Mouse (Mus musculus): Measurements from ENCODE around the gene Hecw2. TPM values are rescaled to one million over a fixed set of nuclear protein-coding genes. Genes with fewer than 3 reads are reported as not detected.

Hecw2 gene
- total and polyA plus RNA-seq, 2 experiments from 2014 or later: 6.2 to 22.2 TPM

DNA sequence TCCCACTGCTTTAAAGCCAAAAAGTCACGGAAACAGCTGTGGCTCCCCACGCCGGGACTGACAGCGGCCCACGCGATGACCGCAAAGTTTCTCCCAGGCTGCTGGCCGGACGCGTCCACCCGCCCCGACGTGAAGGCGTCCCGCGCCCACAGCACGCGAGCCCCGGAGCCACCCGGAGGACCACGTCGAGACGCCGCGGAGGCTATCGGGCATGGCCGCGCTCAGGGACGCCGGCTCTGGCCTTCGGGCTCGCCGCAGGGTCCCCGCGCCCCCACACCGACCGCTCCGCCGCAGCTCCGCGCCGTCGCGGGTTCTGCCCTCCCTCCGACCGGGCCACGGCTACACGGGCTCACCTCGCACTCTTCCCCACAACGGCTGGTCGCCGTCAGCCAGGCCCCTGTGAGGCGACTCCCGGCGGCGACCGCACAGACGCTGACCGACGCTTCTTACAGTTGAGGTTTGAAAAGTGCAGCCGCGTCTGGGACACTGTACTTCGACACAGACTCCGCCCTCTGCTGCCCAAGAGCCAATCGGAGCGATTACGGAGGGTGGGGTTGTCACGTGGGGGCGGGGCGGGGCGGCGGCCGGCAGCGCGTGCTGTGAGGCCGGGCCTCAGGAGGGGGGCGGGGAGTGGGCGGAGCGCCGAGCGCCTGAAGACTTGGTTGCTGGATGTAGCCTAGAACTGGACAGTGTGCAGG, 410.1 kb downstream of the Hecw2 start, which contains the start of gene Stk17b:
Stk17b (minus strand) TSS at position 504 of the 698 bp plus-strand sequence.
- H3K9ac ChIP-seq (replicated peaks; ENCODE audit: low read length, poor library complexity, severe bottlenecking): peak within 1 kb of the TSS; percentile 57
- H3K4me3 ChIP-seq (ENCODE audit: low read depth, low read length): peak within 1 kb of the TSS; percentile 71
- ATAC-seq (ENCODE audit: low FRiP score): peak; percentile 95
- H3K27ac ChIP-seq (ENCODE audit: low read depth, low read length): no peak within 1 kb of the TSS
- no peaks in the 10 kb centered on the region for H3K9me3 ChIP-seq (ENCODE audit: low read length)
- under 1% methylated on average over 66 of the region's 81 CpGs for WGBS
- peak within 1 kb of the TSS; percentile 87 for H3K4me2 ChIP-seq (ENCODE audit: low read depth, low read length, poor library complexity, severe bottlenecking)
- TF ChIP-seq CTCF (IDR thresholded peaks at IDR 0.05): no peak
- DNase-seq (ENCODE audit: low spot score): peak; percentile 89
- H3K4me1 ChIP-seq (ENCODE audit: insufficient read depth, low read length): no peaks in the 10 kb centered on the region
- H3K36me3 ChIP-seq (ENCODE audit: insufficient read depth, low read length): no peaks in the 10 kb centered on the region
- H3K27me3 ChIP-seq (ENCODE audit: insufficient read depth, low read length): no peaks in the 10 kb centered on the region

DNA sequence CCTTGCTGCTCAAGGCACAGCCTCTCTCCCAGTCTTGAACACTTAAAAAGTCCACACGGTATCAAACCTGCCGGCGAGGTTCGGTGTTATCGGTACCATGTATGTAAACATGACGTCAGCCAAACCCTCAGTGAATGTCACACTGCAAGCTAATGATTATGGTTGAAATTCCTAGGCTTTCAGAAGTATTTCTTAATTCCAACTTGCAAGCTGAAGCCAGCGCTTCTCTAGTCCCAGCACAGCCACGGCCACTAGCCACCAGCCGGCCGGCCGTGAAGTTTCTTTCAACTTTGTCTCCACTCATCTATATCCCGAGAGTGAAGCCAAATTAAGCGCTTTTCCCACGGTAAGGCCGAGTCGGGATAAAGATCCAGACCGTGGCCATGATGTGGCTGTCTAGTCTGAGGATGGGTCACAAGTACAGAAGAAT, 410.7 kb downstream of the Hecw2 start:
- Histone ChIP-seq H3K4me2 (ENCODE audit: low read depth, low read length, poor library complexity, severe bottlenecking) (peak overlapping the region; percentile 87), H3K36me3 (ENCODE audit: insufficient read depth, low read length) (no peaks in the 10 kb centered on the region), H3K4me1 (ENCODE audit: insufficient read depth, low read length) (no peaks in the 10 kb centered on the region), H3K9me3 (ENCODE audit: low read length) (no peaks in the 10 kb centered on the region), H3K9ac (replicated peaks; ENCODE audit: low read length, poor library complexity, severe bottlenecking) (peak overlapping the region; percentile 57; the same call in 1 of the 2 replicates), H3K27ac (ENCODE audit: low read depth, low read length) (no peak overlapping the region), H3K4me3 (ENCODE audit: low read depth, low read length) (peak overlapping the region; percentile 71), H3K27me3 (ENCODE audit: insufficient read depth, low read length) (no peaks in the 10 kb centered on the region)
- peak; percentile 9 for DNase-seq (ENCODE audit: low spot score)
- TF ChIP-seq CTCF (IDR thresholded peaks at IDR 0.05): no peak
- peak; percentile 29 for ATAC-seq (ENCODE audit: low FRiP score)
- WGBS: 0% methylated on average over 17 of the region's 17 CpGs

DNA sequence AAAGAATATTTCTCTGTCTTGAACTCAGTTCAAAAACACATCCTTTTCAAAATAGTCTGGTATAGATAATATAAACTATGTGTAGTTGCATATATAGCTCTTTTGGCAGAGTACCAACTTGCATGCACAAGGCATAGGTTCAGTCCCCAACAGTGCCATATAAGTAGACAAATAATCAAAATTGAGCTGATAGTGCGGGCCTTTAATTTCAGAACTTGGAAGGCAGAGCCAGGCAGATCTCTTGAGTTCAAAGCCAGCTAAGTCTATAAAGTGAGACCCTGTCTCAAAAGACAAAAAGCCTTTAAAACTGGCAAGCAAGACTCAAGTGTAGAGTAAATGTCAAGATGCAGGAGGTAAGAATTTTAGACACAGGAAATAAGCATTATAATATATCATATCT, 412.0 kb downstream of the Hecw2 start:
- no peaks in the 10 kb centered on the region for H3K9me3 ChIP-seq (ENCODE audit: low read length)
- WGBS: 100% methylated on average over 1 of the region's 1 CpGs
- TF ChIP-seq CTCF (IDR thresholded peaks at IDR 0.05): no peak

DNA sequence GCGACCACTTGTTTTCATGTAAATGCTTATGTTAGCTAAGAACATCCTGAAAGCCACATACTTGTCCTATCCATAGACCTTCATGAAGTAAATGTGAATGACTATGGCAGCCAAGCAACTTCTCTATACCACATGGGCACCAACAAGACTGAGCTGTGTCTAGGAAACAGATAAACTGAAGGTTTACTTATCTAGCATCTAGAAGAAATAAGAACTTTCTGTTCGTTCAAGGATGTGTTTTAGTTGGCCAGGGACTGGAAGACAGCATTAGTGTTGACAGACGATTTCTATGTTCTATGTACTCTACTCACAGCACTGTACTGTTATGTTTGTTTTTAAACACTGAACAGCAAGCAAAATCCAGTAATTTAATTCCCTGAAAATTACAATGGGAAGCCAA, 412.9 kb downstream of the Hecw2 start:
- WGBS: 95% methylated on average over 3 of the region's 3 CpGs

More for the DNA sequence above, 412.0 kb downstream of the Hecw2 start:
- Histone ChIP-seq H3K27me3 (ENCODE audit: insufficient read depth, low read length) (no peaks in the 10 kb centered on the region), H3K36me3 (ENCODE audit: insufficient read depth, low read length) (no peaks in the 10 kb centered on the region), H3K4me2 (ENCODE audit: low read depth, low read length, poor library complexity, severe bottlenecking) (no peak overlapping the region), H3K4me3 (ENCODE audit: low read depth, low read length) (no peak overlapping the region), H3K4me1 (ENCODE audit: insufficient read depth, low read length) (no peaks in the 10 kb centered on the region), H3K27ac (ENCODE audit: low read depth, low read length) (no peak overlapping the region), H3K9ac (replicated peaks; ENCODE audit: low read length, poor library complexity, severe bottlenecking) (no peak overlapping the region)
- no peak for ATAC-seq (ENCODE audit: low FRiP score)
- DNase-seq (ENCODE audit: low spot score): no peak

DNA sequence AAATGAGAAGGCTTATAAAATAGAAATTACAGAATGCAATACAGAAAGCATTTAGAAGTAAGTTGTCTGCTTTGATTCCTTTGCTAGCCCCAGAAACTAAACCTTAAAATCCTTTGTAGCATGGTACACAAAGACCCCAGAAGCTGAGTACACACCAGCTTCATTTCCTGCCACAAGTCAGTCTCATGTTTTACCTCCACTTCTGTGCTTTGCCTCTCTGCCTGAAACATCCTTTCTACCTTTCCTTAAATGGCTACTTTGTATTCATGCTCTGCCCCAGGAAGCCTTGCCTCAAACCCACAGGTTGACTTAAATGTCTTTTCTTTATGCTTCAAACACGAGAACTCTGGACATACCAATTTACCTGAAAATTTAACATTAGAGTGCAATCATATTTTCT, 413.7 kb downstream of the Hecw2 start:
- H3K9ac ChIP-seq (replicated peaks; ENCODE audit: low read length, poor library complexity, severe bottlenecking): no peak overlapping the region
- no peak for TF ChIP-seq CTCF (IDR thresholded peaks at IDR 0.05)
- H3K27ac ChIP-seq (ENCODE audit: low read depth, low read length): no peak overlapping the region
- no peak overlapping the region for H3K4me3 ChIP-seq (ENCODE audit: low read depth, low read length)
- no peaks in the 10 kb centered on the region for H3K27me3 ChIP-seq (ENCODE audit: insufficient read depth, low read length)
- ATAC-seq (ENCODE audit: low FRiP score): no peak
- no peaks in the 10 kb centered on the region for H3K4me1 ChIP-seq (ENCODE audit: insufficient read depth, low read length)
- DNase-seq (ENCODE audit: low spot score): no peak
- 78% methylated on average over 1 of the region's 1 CpGs for WGBS
- H3K36me3 ChIP-seq (ENCODE audit: insufficient read depth, low read length): no peaks in the 10 kb centered on the region
- no peak overlapping the region for H3K4me2 ChIP-seq (ENCODE audit: low read depth, low read length, poor library complexity, severe bottlenecking)
- no peaks in the 10 kb centered on the region for H3K9me3 ChIP-seq (ENCODE audit: low read length)

More for the DNA sequence above, 412.9 kb downstream of the Hecw2 start:
- Histone ChIP-seq H3K4me1 (ENCODE audit: insufficient read depth, low read length) (no peaks in the 10 kb centered on the region), H3K36me3 (ENCODE audit: insufficient read depth, low read length) (no peaks in the 10 kb centered on the region), H3K4me3 (ENCODE audit: low read depth, low read length) (no peak overlapping the region), H3K9me3 (ENCODE audit: low read length) (no peaks in the 10 kb centered on the region), H3K27me3 (ENCODE audit: insufficient read depth, low read length) (no peaks in the 10 kb centered on the region), H3K4me2 (ENCODE audit: low read depth, low read length, poor library complexity, severe bottlenecking) (no peak overlapping the region), H3K9ac (replicated peaks; ENCODE audit: low read length, poor library complexity, severe bottlenecking) (no peak overlapping the region), H3K27ac (ENCODE audit: low read depth, low read length) (no peak overlapping the region)
- no peak for ATAC-seq (ENCODE audit: low FRiP score)
- DNase-seq (ENCODE audit: low spot score): no peak
- TF ChIP-seq CTCF (IDR thresholded peaks at IDR 0.05): no peak

DNA sequence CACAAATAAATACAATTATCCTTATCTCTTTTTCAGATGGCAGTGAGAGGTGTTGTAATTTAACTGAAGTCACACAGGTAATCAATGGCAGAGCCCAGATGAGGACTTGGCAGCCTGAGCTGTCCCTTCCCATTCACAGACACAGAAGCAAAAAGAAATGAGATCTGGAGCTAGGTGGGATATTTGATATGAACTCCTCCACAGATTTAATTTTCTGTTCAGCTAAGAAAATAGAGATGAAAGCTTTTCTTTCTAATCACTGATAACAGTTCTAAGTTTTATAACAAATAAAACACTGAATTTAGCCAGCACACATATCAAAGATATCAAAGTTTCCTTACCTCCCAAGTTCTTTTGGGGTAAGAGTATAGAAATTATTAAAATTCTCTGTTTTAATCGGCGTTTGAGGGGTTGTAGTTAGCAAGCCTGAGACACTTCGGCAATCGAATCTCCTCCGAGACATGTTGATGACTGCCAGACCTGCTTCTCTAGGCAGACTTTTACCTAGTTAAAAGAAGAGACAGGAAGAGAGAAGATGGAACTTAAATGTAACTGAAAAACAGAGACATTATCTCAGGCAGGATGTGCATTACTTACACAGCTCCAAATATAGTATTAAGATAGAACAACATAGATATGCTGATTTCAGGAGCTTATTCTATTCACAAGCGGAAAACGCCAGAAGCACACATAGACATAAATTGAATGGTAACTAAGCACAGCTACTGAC, 418.6 kb downstream of the Hecw2 start:
- no peak overlapping the region for H3K4me3 ChIP-seq (ENCODE audit: low read depth, low read length)
- no peak overlapping the region for H3K27ac ChIP-seq (ENCODE audit: low read depth, low read length)
- no peaks in the 10 kb centered on the region for H3K9me3 ChIP-seq (ENCODE audit: low read length)
- H3K36me3 ChIP-seq (ENCODE audit: insufficient read depth, low read length): no peaks in the 10 kb centered on the region
- WGBS: 87% methylated on average over 7 of the region's 7 CpGs
- H3K4me1 ChIP-seq (ENCODE audit: insufficient read depth, low read length): no peaks in the 10 kb centered on the region
- no peaks in the 10 kb centered on the region for H3K27me3 ChIP-seq (ENCODE audit: insufficient read depth, low read length)
- no peak for DNase-seq (ENCODE audit: low spot score)
- no peak for ATAC-seq (ENCODE audit: low FRiP score)
- no peak overlapping the region for H3K9ac ChIP-seq (replicated peaks; ENCODE audit: low read length, poor library complexity, severe bottlenecking)
- TF ChIP-seq CTCF (IDR thresholded peaks at IDR 0.05): no peak
- H3K4me2 ChIP-seq (ENCODE audit: low read depth, low read length, poor library complexity, severe bottlenecking): no peak overlapping the region

Measured in midbrain, postnatal 0 days (tissue).